Mouse (Mus musculus): ENCODE results near the gene Shq1.

- TF ChIP-seq CTCF (IDR thresholded peaks at IDR 0.05; ENCODE audit: extremely low read depth, insufficient read depth, insufficient read length, insufficient replicate concordance): no peak
- TF ChIP-seq POLR2A (IDR thresholded peaks at IDR 0.05; ENCODE audit: low read depth, low read length): no peak
These were observed 42.7 kb downstream of the Shq1 start for GRCm38 (mm10) chr6:100628223-100628622.

Measured in spleen, adult 2 months (tissue).